Mouse (Mus musculus): ENCODE data around the gene Cmas. TPM values are rescaled to one million over a fixed set of nuclear protein-coding genes. Genes with fewer than 3 reads are reported as not detected.

Cmas gene
- 102 and 104 TPM in 2 replicates for polyA plus RNA-seq (2014; fragmentation: Nextera tagmentation; extraction: Ambion mirVana)

- 1% methylated on average over 51 of the region's 68 CpGs for WGBS
Observed at GRCm38 (mm10) chr6:142756507-142757333, at the start of gene Cmas. Cmas (plus strand) TSS chr6:142756686.

GRCm38 (mm10) chr6:142706688-142707087 lies 49.8 kb upstream of the Cmas start:
- no peaks in the 10 kb centered on the region for H3K36me3 ChIP-seq (ENCODE audit: control insufficient read depth, insufficient read depth, low read length)
- 87% methylated on average over 3 of the region's 3 CpGs for WGBS
- no peak overlapping the region for H3K9ac ChIP-seq (ENCODE audit: low read length)
- no peak for ATAC-seq (ENCODE audit: insufficient number of reproducible peaks, insufficient read depth, low FRiP score, low read depth)
- H3K27ac ChIP-seq (replicated peaks in 1 of 2; ENCODE audit: control insufficient read depth in 1 of 2, insufficient read depth in 1 of 2, low read depth in 2 of 2, low read length in 2 of 2) = no peak overlapping the region
- H3K4me2 ChIP-seq (ENCODE audit: low read length) = no peak overlapping the region
- H3K9me3 ChIP-seq (ENCODE audit: control insufficient read depth, low read length) = peaks cover 4% of the 10 kb centered on the region; the same call in 1 of the 2 replicates
- no peaks in the 10 kb centered on the region for H3K27me3 ChIP-seq (ENCODE audit: control insufficient read depth, insufficient read depth, low read length)
- no peak overlapping the region for H3K4me3 ChIP-seq (ENCODE audit: control insufficient read depth in 1 of 2, insufficient read depth in 1 of 2, low read depth in 1 of 2, low read length in 2 of 2)
- peaks cover 9 to 14% of the 10 kb centered on the region in 2 experiments for H3K4me1 ChIP-seq (ENCODE audit: control insufficient read depth in 2 of 2, insufficient read depth in 2 of 2, low read length in 2 of 2)

More at GRCm38 (mm10) chr6:142756507-142757333, at the start of gene Cmas:
- peak within 1 kb of the TSS; percentile 83 for H3K4me2 ChIP-seq (ENCODE audit: low read length)
- H3K9ac ChIP-seq (ENCODE audit: low read length) = peak within 1 kb of the TSS; percentile 94
- H3K36me3 ChIP-seq (ENCODE audit: control insufficient read depth, insufficient read depth, low read length) = peaks cover 35% of the 10 kb centered on the region
- peaks cover 2 to 17% of the 10 kb centered on the region in 2 experiments; a peak in 2 of 4 replicates for H3K4me1 ChIP-seq (ENCODE audit: control insufficient read depth in 2 of 2, insufficient read depth in 2 of 2, low read length in 2 of 2)
- no peaks in the 10 kb centered on the region for H3K27me3 ChIP-seq (ENCODE audit: control insufficient read depth, insufficient read depth, low read length)
- H3K9me3 ChIP-seq (ENCODE audit: control insufficient read depth, low read length) = no peaks in the 10 kb centered on the region
- H3K27ac ChIP-seq (replicated peaks in 1 of 2; ENCODE audit: control insufficient read depth in 1 of 2, insufficient read depth in 1 of 2, low read depth in 2 of 2, low read length in 2 of 2) = peak within 1 kb of the TSS; percentile 78 to 86
- ATAC-seq (ENCODE audit: insufficient number of reproducible peaks, insufficient read depth, low FRiP score, low read depth) = peak; percentile 91
- H3K4me3 ChIP-seq (ENCODE audit: control insufficient read depth in 1 of 2, insufficient read depth in 1 of 2, low read depth in 1 of 2, low read length in 2 of 2) = peak within 1 kb of the TSS; percentile 93 to 97

GRCm38 (mm10) chr6:142708369-142708768 lies 48.1 kb upstream of the Cmas start:
- Histone ChIP-seq H3K9me3 (ENCODE audit: control insufficient read depth, low read length) (peaks cover 4% of the 10 kb centered on the region; the same call in 1 of the 2 replicates), H3K4me3 (ENCODE audit: control insufficient read depth in 1 of 2, insufficient read depth in 1 of 2, low read depth in 1 of 2, low read length in 2 of 2) (no peak overlapping the region), H3K27ac (replicated peaks in 1 of 2; ENCODE audit: control insufficient read depth in 1 of 2, insufficient read depth in 1 of 2, low read depth in 2 of 2, low read length in 2 of 2) (peak overlapping the region in 1 of 2 experiments; percentile 41; a peak in 1 of 4 replicates), H3K36me3 (ENCODE audit: control insufficient read depth, insufficient read depth, low read length) (no peaks in the 10 kb centered on the region), H3K27me3 (ENCODE audit: control insufficient read depth, insufficient read depth, low read length) (no peaks in the 10 kb centered on the region), H3K4me2 (ENCODE audit: low read length) (no peak overlapping the region), H3K9ac (ENCODE audit: low read length) (no peak overlapping the region), H3K4me1 (ENCODE audit: control insufficient read depth in 2 of 2, insufficient read depth in 2 of 2, low read length in 2 of 2) (peaks cover 7 to 10% of the 10 kb centered on the region in 2 experiments)
- no peak for ATAC-seq (ENCODE audit: insufficient number of reproducible peaks, insufficient read depth, low FRiP score, low read depth)
- WGBS = 60% methylated on average over 6 of the region's 6 CpGs

GRCm38 (mm10) chr6:142710690-142711089 lies 45.8 kb upstream of the Cmas start:
- no peak overlapping the region for H3K4me3 ChIP-seq (ENCODE audit: control insufficient read depth in 1 of 2, insufficient read depth in 1 of 2, low read depth in 1 of 2, low read length in 2 of 2)
- H3K9ac ChIP-seq (ENCODE audit: low read length) = no peak overlapping the region
- no peaks in the 10 kb centered on the region for H3K36me3 ChIP-seq (ENCODE audit: control insufficient read depth, insufficient read depth, low read length)
- no peak for ATAC-seq (ENCODE audit: insufficient number of reproducible peaks, insufficient read depth, low FRiP score, low read depth)
- H3K9me3 ChIP-seq (ENCODE audit: control insufficient read depth, low read length) = peaks cover 6% of the 10 kb centered on the region; the same call in 1 of the 2 replicates
- 0 out of 4 replicates have a peak overlapping the region, but pooled peaks of 1 of the 2 experiments have one; percentile 33 for H3K27ac ChIP-seq (replicated peaks in 1 of 2; ENCODE audit: control insufficient read depth in 1 of 2, insufficient read depth in 1 of 2, low read depth in 2 of 2, low read length in 2 of 2)
- WGBS = 63% methylated on average over 6 of the region's 6 CpGs
- H3K27me3 ChIP-seq (ENCODE audit: control insufficient read depth, insufficient read depth, low read length) = no peaks in the 10 kb centered on the region
- no peak overlapping the region for H3K4me2 ChIP-seq (ENCODE audit: low read length)
- H3K4me1 ChIP-seq (ENCODE audit: control insufficient read depth in 2 of 2, insufficient read depth in 2 of 2, low read length in 2 of 2) = peaks cover 0 to 7% of the 10 kb centered on the region in 2 experiments; a peak in 2 of 4 replicates

GRCm38 (mm10) chr6:142711106-142711505 lies 45.4 kb upstream of the Cmas start:
- Histone ChIP-seq H3K4me1 (ENCODE audit: control insufficient read depth in 2 of 2, insufficient read depth in 2 of 2, low read length in 2 of 2) (peaks cover 0 to 7% of the 10 kb centered on the region in 2 experiments; a peak in 2 of 4 replicates), H3K27me3 (ENCODE audit: control insufficient read depth, insufficient read depth, low read length) (no peaks in the 10 kb centered on the region), H3K9me3 (ENCODE audit: control insufficient read depth, low read length) (peaks cover 6% of the 10 kb centered on the region; the same call in 1 of the 2 replicates), H3K9ac (ENCODE audit: low read length) (no peak overlapping the region), H3K27ac (replicated peaks in 1 of 2; ENCODE audit: control insufficient read depth in 1 of 2, insufficient read depth in 1 of 2, low read depth in 2 of 2, low read length in 2 of 2) (peak overlapping the region in 1 of 2 experiments; percentile 53; a peak in 2 of 4 replicates), H3K36me3 (ENCODE audit: control insufficient read depth, insufficient read depth, low read length) (no peaks in the 10 kb centered on the region), H3K4me3 (ENCODE audit: control insufficient read depth in 1 of 2, insufficient read depth in 1 of 2, low read depth in 1 of 2, low read length in 2 of 2) (no peak overlapping the region), H3K4me2 (ENCODE audit: low read length) (no peak overlapping the region; the same call in 1 of the 2 replicates)
- 54% methylated on average over 4 of the region's 4 CpGs for WGBS
- no peak for ATAC-seq (ENCODE audit: insufficient number of reproducible peaks, insufficient read depth, low FRiP score, low read depth)

- 58% methylated on average over 8 of the region's 8 CpGs for WGBS
- H3K27me3 ChIP-seq (ENCODE audit: control insufficient read depth, insufficient read depth, low read length) = no peaks in the 10 kb centered on the region
- H3K9ac ChIP-seq (ENCODE audit: low read length) = no peak overlapping the region
- no peaks in the 10 kb centered on the region for H3K36me3 ChIP-seq (ENCODE audit: control insufficient read depth, insufficient read depth, low read length)
- H3K4me3 ChIP-seq (ENCODE audit: control insufficient read depth in 1 of 2, insufficient read depth in 1 of 2, low read depth in 1 of 2, low read length in 2 of 2) = no peak overlapping the region
- H3K9me3 ChIP-seq (ENCODE audit: control insufficient read depth, low read length) = 0 out of 2 replicates have a peak, but pooled peaks cover 3% of the 10 kb centered on the region
- peaks cover 0 to 4% of the 10 kb centered on the region in 2 experiments; a peak in 1 of 4 replicates for H3K4me1 ChIP-seq (ENCODE audit: control insufficient read depth in 2 of 2, insufficient read depth in 2 of 2, low read length in 2 of 2)
- no peak overlapping the region for H3K4me2 ChIP-seq (ENCODE audit: low read length)
- ATAC-seq (ENCODE audit: insufficient number of reproducible peaks, insufficient read depth, low FRiP score, low read depth) = no peak
- H3K27ac ChIP-seq (replicated peaks in 1 of 2; ENCODE audit: control insufficient read depth in 1 of 2, insufficient read depth in 1 of 2, low read depth in 2 of 2, low read length in 2 of 2) = no peak overlapping the region
Observed at GRCm38 (mm10) chr6:142715026-142715425, 41.5 kb upstream of the Cmas start.

GRCm38 (mm10) chr6:142717186-142717585 lies 39.3 kb upstream of the Cmas start:
- H3K4me1 ChIP-seq (ENCODE audit: control insufficient read depth in 2 of 2, insufficient read depth in 2 of 2, low read length in 2 of 2) = peaks cover 3 to 4% of the 10 kb centered on the region in 2 experiments; a peak in 1 of 4 replicates
- 77% methylated on average over 4 of the region's 4 CpGs for WGBS
- no peak for ATAC-seq (ENCODE audit: insufficient number of reproducible peaks, insufficient read depth, low FRiP score, low read depth)
- H3K36me3 ChIP-seq (ENCODE audit: control insufficient read depth, insufficient read depth, low read length) = no peaks in the 10 kb centered on the region
- H3K9me3 ChIP-seq (ENCODE audit: control insufficient read depth, low read length) = 0 out of 2 replicates have a peak, but pooled peaks cover 3% of the 10 kb centered on the region
- H3K27me3 ChIP-seq (ENCODE audit: control insufficient read depth, insufficient read depth, low read length) = no peaks in the 10 kb centered on the region
- H3K27ac ChIP-seq (replicated peaks in 1 of 2; ENCODE audit: control insufficient read depth in 1 of 2, insufficient read depth in 1 of 2, low read depth in 2 of 2, low read length in 2 of 2) = no peak overlapping the region
- H3K4me3 ChIP-seq (ENCODE audit: control insufficient read depth in 1 of 2, insufficient read depth in 1 of 2, low read depth in 1 of 2, low read length in 2 of 2) = no peak overlapping the region
- no peak overlapping the region for H3K4me2 ChIP-seq (ENCODE audit: low read length)
- H3K9ac ChIP-seq (ENCODE audit: low read length) = no peak overlapping the region

Data from heart, embryonic 14.5 days (tissue).